Mouse (Mus musculus) lung, postnatal 10 days (tissue): ENCODE measurements around the gene Rybp.

Experiments
- DNase-seq: peaks from one replicate; pipeline ENCODE4 v3.0.0; 2021

The Rybp gene

DNA sequence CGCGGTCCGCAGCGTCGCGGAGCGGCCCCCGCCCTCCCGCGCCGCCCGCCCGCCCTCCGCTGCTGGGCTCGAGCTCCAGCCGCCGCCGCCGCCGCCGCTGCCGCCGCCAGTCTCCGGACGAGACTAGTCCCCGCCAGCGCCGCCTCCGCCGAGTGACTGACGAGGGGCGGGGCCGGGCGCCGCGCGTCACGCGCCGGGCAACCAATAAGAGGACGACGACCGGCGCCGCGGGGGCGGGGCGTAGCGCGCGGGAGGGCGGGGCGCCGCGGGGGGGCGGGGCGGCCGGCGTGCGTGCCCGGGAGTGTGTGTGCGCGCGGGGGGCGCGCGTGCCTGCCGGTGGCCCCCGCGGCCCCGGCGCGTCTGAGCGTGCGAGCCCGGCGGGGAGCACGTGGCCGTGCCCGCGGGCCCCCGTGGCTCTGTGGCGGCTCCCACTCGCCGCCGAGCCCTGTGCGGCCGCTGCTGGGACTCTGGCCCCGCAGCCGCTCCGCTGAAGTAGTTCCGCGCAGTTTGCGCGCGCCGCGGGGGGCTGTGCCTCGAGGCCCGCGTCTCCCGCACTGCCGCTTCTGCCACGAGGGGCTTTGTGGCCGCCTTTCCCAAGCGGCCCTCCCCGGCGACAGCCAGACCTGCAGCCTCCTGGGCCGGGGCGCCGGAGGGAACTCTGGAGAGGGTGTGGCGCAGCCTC is at the start of gene Rybp:
Rybp (minus strand) TSS at position 152 of the 682 bp plus-strand sequence.
- DNase-seq, result peak; percentile 95

DNA sequence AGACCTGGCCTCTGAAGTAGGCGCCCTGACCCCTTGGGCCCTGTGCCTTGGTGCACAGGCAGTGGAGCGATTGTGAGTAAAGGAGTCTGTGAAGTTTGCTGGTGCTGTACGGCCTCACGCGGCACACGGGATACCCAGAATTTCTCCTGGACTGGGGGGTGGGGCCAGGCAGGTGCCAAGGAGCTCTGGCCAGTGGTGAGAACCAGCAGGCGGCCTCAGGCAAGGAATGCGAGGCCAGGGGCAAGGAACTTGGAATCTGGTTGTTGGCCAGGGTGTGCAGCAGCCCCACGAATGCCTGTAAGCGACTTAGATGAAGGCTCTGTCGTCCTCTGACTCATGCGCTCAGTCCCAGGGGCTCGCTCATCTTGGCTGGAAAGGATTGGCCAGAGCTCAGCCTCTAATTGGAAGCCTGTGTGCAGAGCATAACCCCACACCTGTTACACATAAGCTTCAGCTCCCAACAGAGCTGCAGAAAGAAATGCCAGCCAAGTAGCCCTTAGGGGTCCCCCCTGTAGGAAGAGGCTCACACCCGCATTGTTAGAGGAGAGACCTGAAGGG is 49.4 kb upstream of the Rybp start:
- no peak for DNase-seq

DNA sequence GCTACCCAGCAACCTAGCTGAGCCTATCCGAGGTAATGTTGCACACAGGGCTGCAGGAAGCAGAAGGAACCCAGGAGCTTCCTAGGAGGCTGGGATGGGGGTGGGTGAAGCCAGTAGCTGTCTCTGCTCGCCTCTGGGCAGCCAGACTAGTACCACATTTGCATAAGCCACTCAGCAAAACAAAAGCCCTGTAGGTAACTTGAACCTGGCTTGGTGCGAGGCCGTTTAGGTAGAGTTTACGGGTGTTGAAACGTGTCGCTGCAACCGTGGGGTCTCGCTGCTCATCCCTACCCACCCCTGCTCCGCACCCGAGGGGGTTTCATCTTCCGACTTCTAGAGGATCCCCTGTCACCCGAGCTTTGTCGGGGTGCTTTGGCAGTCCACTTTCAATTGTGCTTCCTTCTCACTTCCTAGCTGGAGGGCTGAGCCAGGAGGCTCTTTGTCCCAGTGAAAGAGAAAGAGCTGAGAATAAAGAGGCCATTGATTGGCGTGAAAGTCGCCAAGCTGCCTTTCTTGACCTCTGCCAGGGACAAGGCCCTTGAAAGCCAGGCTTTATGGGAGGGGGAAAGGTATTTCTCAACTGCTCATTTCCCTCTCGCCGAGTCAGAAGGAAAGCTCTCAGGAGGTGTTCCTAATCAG is 48.3 kb upstream of the Rybp start:
- no peak for DNase-seq

DNA sequence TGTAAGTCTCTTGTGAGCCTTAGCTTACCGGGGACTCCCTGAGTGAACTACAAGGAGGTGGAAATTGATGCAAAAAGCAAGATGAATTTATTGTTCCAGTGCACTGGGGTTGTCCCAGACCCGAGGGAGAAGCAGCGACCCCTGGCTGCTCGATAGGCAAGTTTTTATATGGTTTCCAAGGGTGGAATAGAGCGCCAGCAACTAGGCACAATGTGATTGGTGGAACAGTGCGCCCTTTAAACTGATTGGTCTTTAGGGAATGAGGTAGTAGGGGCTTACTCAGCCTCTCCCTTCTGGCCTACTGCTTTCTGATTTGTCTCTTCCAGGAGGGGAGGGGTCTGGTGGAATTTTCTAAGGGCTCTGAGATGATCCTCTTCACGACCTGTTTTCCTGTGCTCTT is 46.5 kb upstream of the Rybp start:
- DNase-seq, result no peak

DNA sequence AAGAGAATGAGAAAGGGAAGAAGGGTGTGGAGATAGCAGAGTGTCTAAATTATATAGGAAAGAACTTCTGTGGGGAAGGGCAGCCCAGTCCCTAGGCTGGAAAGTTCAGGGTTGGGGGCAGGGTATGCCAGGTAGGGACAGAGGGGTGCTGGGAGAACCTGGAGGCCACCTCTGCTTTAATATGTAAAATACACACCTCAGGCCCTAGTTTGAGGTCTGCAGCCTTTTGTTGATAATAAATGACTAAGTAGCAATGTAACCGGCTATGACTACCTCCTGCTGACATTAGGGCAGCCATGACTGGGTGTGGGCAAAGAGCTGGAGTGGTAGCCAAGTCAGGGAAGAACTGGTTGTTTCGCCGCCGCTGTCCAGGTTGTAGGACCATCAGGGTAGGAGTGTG is 45.2 kb upstream of the Rybp start:
- no peak for DNase-seq

DNA sequence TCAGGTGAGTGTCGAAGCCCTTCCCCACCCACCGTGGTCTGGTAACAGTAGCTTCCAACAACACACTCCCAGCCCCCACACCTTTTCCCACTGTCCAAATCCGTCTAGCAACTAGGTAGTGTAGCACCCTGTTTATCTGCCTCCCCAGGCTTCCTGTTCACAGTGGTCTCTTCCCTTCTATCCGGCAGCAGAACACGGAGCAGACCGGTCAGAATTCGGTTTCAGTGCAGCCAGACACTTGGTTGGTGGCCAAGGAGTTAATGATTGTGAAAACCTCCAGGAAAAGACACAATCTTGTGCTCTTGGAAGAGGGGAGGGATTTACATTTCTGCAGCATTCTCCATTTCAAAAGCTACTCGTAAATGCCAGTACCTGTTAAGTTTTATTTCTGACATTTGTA is 44.3 kb upstream of the Rybp start:
- no peak for DNase-seq

DNA sequence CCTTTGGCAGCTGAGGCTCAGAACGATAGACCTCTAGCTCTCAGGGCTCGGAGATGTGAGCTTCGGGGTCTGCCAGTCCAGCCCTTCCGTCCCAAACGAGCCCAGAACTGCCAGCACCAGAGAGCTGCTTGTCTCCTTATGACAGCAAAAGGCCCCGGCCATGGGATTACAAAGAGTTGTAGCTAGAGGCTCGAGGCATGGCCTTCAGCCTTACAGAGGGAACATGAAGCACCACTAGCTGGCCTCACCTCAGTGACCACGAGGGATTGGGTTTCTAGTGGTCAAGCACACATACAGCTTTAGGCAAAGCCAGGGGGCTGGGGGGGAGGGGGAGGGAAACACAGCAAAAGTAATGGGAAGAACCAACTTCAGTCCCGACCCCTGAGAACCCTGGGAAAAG is 43.8 kb upstream of the Rybp start:
- no peak for DNase-seq

DNA sequence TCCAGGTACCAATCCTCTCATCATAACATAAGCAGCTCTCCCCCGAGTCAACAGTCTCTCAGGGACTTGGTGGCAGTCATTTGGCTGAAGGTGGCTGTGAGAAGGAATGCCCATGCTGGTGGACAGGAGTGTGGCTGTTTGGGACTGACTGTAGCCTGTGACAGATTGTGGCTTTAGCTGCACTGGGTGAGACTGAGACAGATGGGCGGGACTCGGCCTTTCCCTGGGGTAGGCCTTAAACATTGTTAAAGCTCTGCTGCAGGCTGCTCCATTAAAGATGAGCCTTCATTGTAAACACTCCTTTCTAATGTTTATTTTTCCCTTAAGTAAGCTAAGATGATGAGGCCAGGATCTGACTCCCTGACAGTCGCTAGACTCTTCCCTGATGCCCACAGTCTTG is 42.3 kb upstream of the Rybp start:
- peak; percentile 26 for DNase-seq

DNA sequence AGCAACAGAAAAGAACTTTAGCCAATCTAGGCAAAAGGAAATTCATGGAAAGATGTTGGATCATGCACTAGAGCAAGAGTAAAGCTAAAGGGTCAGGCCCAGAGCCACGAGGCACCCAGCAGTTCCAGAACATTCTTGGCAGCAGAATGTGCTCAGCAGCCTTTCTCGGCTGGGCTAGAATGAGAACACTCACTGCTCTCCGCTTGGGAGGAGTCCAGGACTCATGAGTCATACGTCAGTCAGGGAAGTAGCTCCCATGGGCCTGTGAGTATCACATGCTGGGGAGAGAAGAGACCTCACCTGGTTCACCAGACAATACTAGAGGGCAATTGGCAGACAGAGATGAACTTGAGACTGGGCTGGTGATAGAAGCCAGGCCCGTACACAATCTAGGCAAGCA is 39.8 kb upstream of the Rybp start:
- peak; percentile 91 for DNase-seq

DNA sequence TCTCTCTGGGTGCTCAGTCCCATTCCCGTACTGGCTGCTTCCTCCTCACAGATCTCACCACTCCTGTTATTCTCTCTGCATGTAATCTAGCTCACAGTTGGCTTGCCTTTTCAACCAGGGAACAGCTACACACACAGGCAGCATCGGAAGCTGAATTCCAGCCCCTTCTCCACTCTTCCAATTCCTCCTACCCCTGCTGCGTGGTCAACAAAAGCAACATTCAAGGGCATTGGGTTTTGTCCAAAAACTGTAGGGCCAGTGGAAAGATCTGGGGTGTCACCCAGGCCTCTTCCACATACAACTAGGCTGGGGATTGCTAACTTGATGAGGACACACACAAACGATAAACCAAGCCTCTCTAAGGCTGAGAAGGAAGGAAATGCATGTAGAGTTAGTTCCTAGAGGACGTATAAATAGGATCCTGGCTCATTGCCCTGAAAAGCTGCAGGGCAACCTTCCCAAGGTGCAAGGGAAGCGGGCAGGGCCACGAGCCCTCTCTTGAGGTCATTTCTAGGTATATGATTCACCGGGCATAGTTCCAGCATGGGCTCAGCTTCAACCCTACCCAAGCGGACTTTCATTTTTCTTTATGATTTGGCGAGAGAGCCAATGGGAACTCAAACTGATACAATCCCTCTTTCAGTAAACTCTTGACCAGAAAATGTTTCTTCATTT is 36.6 kb upstream of the Rybp start:
- DNase-seq, result no peak

DNA sequence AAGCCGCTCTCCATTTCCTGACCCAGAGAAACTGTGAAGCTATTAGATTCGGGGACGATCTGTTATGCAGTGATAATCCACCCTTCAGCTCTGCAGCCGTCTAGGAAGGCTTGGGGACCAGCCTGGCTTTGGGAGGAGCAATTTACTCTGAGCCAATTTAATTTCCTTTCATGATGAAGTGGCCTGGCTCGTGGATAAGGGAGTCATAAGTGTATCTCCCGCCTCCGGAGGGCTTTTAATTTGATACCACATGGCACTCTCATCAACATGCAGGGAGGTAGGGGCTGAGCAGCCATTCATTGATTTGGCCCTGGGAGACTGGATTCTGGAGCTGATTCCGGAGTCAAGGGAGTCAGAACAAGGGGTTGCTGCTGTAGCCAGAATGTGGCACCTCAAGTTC is 35.3 kb upstream of the Rybp start:
- no peak for DNase-seq

DNA sequence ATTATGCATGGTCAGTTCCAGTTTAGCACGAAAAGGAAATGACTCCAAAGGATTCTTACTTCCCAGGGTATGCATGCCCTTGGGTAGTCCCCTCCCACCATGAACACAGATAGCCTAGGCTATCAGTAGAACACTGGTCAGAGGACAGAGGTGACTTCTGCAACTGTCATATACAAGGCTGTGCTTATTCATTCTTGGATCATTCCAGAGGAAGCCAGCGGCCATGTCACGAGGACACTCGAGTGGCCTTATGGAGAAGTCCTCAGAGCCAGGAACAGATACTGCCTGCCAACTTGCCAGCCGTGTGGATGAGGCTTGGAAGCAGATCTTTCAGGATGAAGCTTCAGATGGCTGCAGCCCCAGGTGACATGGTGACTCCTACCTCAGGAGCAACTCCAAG is 34.9 kb upstream of the Rybp start:
- DNase-seq, result no peak

DNA sequence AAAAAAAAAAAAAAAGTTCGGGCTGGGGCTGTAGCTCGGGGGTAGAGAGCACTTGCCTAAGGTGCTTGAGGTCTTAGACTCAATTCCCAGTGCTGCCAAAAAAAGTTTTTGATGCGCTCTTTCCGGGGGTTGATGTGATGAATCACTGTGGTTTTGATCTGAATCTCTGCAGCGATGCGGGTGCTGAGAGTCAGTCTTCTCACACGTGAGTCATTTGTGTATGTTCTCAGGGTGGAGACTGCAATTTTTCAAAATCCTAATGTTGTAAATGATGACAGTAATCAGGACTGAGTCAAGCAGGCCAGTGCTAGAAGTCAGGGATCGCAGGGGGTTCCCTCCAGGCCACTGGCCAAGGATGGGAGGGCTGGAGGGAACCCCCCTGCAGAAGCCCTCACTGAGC is 26.9 kb upstream of the Rybp start:
- no peak for DNase-seq

DNA sequence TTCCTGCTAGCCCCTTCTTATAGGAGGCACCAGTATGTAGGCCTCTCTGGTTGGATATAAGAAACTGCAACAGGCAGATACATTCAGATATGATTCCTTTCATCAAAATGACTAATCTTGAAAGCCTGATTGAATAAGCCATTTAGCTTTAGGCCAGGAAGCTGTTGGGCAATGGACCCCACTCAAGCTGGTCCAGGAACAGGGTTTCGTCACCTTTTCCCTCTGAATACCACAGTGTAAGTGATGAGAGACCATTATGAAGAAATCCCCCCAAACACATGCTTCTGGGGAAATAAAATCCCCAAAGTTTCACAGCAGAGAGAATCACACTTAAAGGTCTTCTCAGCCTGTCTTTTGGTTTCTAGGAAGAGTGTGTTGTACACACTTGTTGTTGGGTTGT is 23.9 kb upstream of the Rybp start:
- DNase-seq, result no peak

DNA sequence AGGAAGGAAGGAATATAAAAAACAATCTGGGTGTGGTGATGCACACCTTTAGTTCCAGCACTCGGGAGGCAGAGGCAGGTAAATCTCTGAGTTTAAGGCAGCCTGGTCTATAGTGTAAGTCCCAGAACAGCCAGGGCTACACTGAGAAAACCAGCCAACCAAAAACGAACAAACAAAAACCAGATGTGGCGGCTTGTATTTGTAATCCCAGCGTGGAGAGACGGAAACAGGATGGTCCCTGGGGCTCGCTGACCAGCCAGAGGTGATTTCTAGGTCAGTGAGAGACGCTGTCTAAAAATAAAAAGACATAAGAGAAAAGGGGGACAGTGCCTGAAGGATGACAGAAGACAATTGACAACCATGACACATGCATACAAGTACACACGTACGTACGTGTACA is 17.5 kb upstream of the Rybp start:
- DNase-seq, result no peak

DNA sequence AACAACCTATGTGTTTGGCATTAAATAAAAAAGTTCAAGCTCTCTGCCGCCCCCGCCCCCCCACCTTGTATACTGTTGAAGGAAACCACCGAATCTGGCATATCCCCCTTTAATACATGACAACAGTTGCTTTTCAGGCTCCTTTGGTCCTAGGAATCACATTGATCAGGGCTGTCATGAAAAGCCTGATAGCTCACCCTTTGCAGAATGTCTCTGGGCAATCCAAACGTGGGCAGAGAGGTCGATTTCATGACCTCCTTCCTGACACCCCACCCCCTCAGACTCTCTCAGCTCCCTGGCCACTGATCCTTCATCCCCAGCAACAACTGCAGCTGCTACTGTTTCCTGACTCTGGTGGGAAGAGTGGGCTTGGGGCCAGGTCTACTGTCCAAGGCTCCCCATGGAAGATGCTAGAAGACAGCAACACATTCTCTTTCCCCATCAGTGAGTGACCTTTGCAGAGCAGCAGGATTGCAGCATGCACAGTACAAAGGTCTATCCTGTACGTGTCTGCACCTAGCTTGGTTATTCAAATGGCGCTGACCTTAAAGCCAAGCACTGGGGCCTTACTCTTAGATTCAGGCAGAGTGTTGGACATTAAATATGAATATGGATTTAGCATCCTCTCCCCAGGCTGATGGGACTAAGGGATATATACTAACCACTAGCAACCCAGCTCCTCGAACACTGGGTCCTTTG is 14.3 kb upstream of the Rybp start:
- peak; percentile 20 for DNase-seq

DNA sequence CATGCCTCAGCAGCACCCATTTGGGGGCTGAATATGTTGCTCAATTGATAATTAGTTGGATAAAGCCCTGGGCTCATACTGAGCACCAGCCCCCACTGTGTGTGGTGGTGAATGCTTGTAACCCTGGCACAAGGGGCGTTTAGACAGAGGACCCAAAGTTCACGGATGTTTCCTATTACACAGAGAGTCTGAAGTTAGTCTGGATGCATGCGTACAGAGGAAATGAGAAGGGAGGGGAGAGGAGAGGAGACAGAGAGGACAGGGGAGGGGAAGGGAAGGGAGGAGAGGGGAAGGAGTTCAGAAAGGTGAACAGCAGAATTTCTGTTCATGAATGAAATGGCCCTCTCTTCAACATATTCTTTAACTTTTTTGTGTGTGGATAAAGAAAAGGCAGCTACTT is 13.5 kb upstream of the Rybp start:
- DNase-seq, result no peak

DNA sequence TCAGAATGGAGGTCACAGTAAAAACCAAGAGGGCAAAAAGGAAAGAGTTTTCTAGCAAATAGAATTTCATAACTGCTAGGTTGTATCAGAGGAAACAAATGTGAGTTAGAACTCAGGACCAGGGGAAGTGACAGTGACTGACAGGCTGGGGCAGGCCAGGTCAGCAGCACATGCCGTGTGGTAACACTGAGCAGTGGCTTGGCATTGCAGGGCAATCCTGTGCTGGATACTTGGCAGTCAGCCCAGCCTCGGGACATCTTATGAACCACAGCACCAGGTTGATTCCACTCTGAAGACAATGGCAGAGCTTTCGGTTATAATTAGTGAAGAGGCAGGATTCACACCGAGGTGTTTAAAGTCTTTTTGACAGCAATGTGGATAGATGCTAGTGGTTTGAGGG is 11.7 kb upstream of the Rybp start:
- DNase-seq, result peak; percentile 12

DNA sequence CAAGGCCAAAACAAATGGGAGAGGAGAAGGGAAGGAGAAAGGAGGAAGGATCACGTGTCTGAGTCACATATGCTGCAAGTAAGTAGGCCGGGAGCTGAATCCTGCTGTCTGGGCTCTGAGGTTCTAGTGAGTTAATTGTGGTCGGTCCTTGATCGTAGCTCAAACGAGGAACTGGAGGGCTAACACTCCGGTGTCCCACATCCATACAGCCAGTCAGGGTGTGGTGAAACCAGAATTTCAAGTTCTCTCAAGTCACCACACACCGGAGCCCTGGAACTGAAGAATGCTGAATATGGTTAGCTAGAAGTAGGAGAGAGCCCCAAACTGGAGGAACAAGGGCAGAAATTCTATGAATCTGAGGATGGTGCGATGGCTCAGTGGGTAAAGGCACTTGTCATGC is 10.3 kb upstream of the Rybp start:
- peak; percentile 10 for DNase-seq

DNA sequence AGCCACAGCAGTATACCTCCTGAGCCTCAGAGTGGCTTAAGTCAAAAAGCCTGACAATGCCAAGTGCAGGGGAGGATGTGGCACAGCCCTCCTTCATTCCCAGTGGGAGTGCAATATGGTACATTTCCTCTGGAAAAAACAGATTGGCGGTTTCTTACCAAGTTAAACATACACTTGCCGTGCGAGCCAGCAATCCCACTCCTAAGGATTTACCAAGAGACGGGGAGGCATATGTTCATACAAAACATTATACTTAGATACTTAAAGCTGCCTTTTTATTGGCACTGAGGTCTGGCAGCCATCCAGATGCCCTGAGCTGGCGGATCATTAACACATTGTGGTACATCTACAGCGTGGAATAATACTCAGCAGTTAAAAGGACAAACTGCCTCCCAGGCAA is 5.1 kb upstream of the Rybp start:
- DNase-seq, result no peak

DNA sequence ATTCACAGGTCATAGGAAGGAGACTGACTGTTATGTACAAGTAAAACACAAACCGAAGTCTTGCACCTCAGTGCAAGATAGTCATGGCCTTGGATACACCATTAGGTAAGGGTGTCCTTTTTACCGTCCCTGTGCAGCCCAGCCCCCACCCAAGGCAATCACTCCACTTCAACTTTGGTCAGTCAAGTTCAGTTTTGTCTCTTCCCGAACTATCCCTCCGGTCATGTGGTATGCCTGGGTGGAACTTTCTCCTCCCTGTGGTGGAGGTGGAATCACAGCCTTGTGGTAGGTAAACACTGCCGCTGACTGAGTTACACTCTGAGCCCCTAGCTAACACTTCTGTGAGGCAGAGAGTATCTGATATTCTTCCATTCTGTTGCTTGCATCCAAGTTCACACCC is 1.8 kb upstream of the Rybp start:
- no peak for DNase-seq

DNA sequence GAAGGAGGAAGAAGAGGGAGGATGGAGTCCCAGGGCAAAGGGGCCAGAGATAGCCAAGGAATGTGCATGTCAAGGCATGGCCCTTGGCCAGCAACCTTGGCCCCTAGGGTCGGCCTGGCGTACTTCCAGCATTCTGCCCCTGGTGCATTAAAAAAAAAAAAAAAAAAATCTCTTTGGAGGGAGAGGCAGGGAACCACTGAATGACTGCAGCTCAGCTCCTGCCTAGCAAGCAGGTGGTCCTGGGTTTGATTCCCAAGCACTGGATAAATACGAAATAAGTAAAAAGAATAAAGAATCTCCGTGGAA is 1.4 kb upstream of the Rybp start:
- DNase-seq, result peak; percentile 12

DNA sequence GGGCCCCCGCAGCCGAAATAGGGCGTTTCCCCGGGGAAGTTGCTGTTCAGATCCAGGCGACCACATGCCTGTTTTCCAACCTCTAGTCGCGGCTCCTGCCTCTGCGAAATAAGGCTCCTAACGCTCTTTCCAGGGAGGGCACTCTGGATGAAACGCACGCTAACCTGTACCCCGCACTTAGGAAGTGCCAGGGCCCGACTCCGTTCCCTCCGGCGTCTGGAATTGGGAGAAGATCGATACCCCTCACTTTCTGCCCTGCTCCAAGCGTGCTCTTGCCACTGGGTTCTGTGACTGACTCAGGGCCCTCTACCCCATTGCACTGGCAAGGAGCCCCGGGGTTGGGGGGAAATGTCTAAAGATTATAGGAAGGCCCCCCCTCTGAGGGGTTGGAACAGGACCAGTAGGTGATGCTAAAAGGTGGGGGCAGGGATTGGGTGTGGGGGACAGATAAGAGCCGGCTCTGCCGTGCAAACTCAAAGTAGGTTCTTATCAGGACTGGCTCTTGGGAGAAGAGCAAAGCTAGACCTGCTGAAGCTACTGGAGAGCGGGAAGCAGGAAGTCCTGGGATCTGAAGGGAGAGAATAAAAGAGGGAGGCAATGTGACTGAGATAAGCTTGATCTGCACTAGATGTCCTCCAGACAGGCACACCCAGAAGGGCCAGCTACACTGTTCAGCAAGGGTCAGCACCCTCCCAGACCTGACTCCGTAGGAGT is 888 bp upstream of the Rybp start:
- peak; percentile 47 for DNase-seq
